Mouse (Mus musculus) thymus, postnatal 0 days (tissue): ENCODE results near the gene Ifit1bl2. TPM values are rescaled to one million over a fixed set of nuclear protein-coding genes. Genes with fewer than 3 reads are reported as not detected.

Experiments
- DNase-seq: peaks from one replicate; pipeline ENCODE4 v3.0.0-alpha.2; 2015; ENCODE audit warnings: low spot score
- polyA plus RNA-seq: library from polyadenylated mRNA; unstranded; fragments of >200 nt; fragmentation: Nextera tagmentation; extraction: Ambion mirVana; gene quantifications from 2 replicates; pipeline ENCODE4 v1.2.1, GENCODE M21; 2015

The Ifit1bl2 gene
- polyA plus RNA-seq, 1 experiment from 2014 or later = 0.14 TPM

- DNase-seq = no peak
These were observed 71.3 kb downstream of the Ifit1bl2 start for GRCm38 (mm10) chr19:34568988-34569895.

Other genes starting within 250 kb of the Ifit1bl2 start
- gene Ch25h, start 165.6 kb downstream of the Ifit1bl2 start, polyA plus RNA-seq = 1.3 and 2.0 TPM in 2 replicates
- 146 and 150 TPM in 2 replicates for gene Lipa, start 113.3 kb downstream of the Ifit1bl2 start, polyA plus RNA-seq
- gene Ifit2, start 90.0 kb downstream of the Ifit1bl2 start, polyA plus RNA-seq = 17.2 and 17.8 TPM in 2 replicates
- 32.1 and 40.7 TPM in 2 replicates for gene Ifit3, start 57.2 kb downstream of the Ifit1bl2 start, polyA plus RNA-seq
- 1.5 and 2.4 TPM in 2 replicates for gene Ifit1bl1, start 38.8 kb downstream of the Ifit1bl2 start, polyA plus RNA-seq
- gene Ifit3b, start 32.8 kb downstream of the Ifit1bl2 start, polyA plus RNA-seq = 6.6 and 7.7 TPM in 2 replicates
- gene Ifit1, start 128 bp upstream of the Ifit1bl2 start, polyA plus RNA-seq = 21.5 and 27.1 TPM in 2 replicates
- gene Slc16a12, start 106.5 kb upstream of the Ifit1bl2 start, polyA plus RNA-seq = 0.23 and 0.26 TPM in 2 replicates
- gene Pank1, start 238.7 kb upstream of the Ifit1bl2 start, polyA plus RNA-seq = 2.5 and 3.0 TPM in 2 replicates